Mouse (Mus musculus) kidney, adult 8-10 months (tissue): ENCODE data around the gene Gm26602.
A peak's percentile ranks its signal among the peaks of the same experiment; 100 is the strongest.
"Not testable (repeated sequence)": the region's sequence is repeated elsewhere in the genome, so short reads cannot be mapped to it uniquely, and the experiment has no call there.

Experiments
- DNase-seq, 2 experiments: peaks; one replicate each; pipeline ENCODE4 v3.0.0; 2022

Gene Gm26602

GRCm38 (mm10) chr10:79910556-79910955 is at the start of gene Gm26602:
TSS of gene Gm26602 (plus strand) at chr10:79910856.
- DNase-seq, result no peak

- DNase-seq, result peak; percentile 74 to 80
Observed at GRCm38 (mm10) chr10:79861230-79862048, 49.2 kb upstream of the Gm26602 start.

- no peak for DNase-seq
Observed at GRCm38 (mm10) chr10:79862049-79862788, 48.4 kb upstream of the Gm26602 start.

GRCm38 (mm10) chr10:79862925-79863324 is 47.7 kb upstream of the Gm26602 start:
- no peak for DNase-seq

DNA sequence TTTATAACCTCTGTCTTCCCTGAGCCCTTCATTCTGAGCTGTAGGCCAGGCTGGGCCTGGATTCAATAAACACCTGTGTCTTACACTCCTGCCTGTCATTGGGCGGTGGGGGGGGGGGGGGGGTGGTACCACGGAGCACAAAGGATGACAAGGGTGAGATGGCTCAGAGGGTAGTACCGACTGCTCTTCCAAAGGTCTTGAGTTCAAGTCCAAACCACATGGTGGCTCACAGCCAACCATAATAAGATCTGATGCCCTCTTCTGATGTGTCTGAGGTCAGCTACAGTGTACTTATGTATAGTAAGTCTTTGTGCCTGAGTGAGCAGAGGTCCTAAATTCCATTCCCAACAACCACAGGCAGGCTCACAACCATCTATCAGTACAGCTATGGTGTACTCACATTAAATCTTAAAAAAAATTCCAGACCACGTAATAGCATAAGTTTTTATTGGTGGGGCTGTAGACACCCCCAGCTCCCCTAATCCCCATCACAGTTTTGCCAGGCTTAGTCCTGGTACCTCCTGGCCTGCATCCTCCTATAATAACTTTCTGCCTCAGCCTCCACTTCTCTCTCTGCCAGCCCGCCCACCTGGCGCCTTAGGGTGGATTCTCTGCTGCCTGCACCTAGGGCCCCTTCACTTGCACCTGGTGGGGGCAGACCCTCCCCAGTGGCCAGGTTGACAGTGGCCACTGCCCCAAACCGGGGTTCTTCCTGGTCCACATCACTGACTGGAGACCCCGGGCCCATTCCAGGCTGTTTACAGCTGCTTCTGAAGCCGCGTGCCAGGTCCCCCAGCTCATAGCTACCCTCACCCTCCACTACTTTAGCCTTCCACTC is 46.1 kb upstream of the Gm26602 start:
- no peak for DNase-seq

DNA sequence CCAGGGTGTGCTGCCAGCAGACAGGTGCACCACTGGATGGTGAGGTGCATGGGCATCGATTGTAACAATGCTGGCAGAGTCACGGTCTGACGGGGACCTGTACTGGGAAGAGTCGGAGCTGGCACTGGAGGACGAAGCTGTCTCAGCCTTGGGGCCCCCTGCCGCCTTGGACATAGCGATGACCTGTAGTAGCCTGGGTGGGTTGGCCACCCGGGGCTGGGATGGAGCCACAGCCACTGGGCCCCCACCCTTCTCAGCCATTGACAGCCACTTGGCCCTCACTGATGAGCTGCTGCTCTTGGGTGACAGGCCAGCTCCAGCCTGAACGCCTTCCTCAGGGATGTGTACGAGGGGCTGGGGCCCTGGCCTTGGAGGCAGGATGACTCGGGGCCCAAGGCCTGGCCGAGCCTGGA is 45.5 kb upstream of the Gm26602 start:
- no peak for DNase-seq

GRCm38 (mm10) chr10:79865801-79866295 is 44.8 kb upstream of the Gm26602 start:
- DNase-seq, result peak; percentile 66 to 73

DNA sequence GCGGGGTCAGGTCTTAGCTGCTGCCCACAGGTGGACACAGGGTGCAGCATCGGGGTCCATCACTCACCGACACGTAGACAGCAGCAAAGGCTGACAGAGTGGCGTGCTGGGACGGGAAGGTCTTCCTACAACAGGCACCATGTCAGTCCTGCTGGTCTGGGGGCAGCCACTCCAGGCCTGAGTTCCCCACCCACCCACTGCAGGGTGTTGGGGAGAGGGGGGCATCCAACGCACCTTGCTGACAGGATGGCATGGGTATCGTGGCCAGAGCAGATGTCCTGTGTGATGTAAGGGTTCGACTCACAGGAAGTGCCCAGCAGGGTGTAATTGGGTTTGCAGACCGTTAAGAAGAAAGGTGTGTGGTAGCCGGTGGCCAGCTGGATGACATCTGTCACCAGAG is 44.1 kb upstream of the Gm26602 start:
- DNase-seq, result no peak

DNA sequence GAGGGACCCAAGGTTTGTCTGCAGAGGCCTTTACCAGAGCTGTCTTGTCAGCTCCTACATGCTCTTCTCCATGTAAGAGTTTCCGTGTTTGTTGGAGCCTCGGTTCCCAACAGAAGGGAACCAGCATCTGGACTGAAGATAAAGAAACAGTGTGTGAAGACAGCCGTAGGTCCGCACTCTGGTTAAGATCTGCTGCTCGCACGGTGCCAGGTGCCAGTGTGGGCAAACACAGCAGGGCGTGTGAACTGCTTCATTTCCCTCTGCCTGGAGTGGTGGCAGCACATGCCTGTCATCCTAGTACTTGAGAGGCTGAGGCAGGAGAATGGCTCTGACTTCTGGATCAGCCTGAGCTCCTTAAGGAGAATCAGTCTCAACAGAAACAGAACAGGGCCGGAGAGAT is 38.8 kb upstream of the Gm26602 start:
- no peak for DNase-seq

DNA sequence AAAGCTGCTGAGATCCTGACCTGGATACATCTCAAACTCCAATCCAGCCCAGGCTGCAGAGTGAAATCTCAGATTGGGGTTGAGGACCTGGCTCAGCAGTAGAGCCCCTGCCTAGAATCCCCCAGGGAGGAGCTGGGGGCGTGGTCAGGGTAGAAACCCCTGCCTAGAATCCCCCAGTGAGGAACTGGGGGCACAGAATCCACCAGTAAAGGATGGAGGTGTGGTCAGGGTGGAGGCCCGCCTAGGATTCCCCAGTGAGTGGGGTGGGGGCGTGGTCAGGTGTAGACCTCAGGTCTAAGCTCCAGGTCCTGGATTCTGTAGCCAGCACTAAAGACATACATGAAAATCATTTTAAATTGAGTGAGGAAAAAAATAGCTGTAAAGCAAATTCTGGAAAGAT is 37.8 kb upstream of the Gm26602 start:
- no peak for DNase-seq

- no peak for DNase-seq
Observed at GRCm38 (mm10) chr10:79873313-79873712, 37.3 kb upstream of the Gm26602 start.

- no peak for DNase-seq
Observed at GRCm38 (mm10) chr10:79873715-79874289, 36.9 kb upstream of the Gm26602 start.

DNA sequence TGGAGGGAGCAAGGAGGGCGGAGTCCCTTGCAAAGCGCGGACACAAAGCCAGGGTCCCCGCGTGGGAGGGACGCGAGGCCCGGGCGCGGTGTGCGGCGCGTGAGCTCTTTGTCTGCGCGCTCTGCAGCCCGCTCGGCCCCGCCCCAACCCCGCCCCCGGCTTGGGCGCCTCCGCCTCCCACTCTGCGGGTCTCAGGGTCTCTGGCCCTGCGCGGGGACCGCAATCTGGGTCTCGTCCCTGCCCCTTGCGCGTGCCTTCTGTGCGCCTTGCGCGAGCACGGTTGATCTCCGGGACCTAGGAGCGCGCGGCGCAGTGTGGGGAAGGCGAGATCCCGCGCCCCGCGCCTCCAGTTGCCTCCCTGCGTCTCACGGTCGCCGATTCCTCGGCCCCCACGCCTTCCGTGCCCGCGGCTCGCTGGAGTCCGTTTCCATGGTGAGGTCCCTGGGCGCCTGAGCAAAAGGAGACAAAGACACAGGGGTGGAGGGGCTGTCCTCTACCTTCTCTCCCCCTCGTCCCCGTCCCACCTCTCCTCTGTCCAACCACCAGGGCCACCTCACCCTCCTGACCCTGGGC is 36.3 kb upstream of the Gm26602 start, which contains the start of the genes Prtn3 and Plppr3:
Gene Prtn3 (plus strand): TSS at position 187 of the 573 bp plus-strand sequence.
Gene Plppr3 (minus strand): TSS at position 345 of the 573 bp plus-strand sequence.
- no peak for DNase-seq

- DNase-seq, result no peak
Observed at GRCm38 (mm10) chr10:79877174-79877573, 33.5 kb upstream of the Gm26602 start.

DNA sequence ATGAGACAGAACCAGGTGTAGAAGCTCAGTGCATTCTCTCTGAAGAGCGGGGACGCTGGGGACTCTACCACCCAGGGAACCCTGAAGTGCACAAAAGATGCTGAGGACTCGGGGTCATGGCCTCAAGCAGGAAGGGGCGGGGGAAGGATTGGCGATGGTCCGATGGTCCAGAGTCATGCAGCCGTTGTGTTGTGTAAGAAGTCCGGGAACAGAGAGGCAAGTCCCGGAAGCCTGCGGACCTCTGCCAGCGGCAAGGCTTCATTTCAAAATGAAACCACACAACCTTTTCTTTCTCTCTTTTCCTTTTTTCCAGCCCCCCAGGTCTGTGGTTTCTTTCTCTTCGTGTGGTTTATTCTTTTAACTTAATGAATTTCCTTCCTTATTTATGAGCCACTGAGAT is 32.9 kb upstream of the Gm26602 start:
- DNase-seq, result peak; percentile 61 to 67

DNA sequence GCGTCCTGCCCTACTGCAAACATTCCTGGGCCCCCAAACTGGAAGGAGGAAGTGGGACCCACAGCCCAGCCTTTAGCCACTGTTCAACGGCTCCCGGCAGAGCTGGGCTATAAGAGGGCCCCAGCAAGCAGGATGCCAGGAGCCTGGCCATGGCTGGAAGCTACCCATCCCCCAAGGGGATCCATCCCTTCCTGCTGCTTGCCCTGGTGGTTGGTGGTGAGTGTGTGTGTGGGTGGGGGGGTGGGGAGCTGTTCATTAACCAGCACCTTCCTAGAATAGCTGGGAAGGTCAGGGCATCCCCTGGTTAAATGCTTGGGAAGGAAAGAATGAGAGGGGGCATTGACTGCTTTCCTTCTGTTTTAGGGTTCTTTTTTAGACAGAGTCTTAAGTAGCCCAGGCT is 31.1 kb upstream of the Gm26602 start:
- DNase-seq, result no peak

DNA sequence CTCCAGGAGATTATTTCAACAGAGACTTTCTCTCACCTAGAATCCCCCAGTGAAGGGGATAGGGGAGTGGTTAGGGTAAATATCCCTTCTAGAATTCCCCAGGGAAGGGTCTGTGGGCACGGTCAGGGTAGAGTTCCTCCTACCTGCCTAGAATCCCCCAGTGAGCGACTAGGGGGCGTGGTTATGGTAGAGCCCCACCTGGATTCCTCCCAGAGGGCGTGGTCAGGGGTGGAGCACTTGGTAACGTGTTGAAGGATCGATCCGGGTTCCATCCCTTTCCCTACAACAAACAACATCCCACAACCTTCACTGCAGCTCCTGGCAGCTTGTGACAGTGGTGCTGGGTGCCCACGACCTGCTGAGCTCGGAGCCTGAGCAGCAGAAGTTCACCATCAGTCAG is 29.9 kb upstream of the Gm26602 start:
- DNase-seq, result no peak

DNA sequence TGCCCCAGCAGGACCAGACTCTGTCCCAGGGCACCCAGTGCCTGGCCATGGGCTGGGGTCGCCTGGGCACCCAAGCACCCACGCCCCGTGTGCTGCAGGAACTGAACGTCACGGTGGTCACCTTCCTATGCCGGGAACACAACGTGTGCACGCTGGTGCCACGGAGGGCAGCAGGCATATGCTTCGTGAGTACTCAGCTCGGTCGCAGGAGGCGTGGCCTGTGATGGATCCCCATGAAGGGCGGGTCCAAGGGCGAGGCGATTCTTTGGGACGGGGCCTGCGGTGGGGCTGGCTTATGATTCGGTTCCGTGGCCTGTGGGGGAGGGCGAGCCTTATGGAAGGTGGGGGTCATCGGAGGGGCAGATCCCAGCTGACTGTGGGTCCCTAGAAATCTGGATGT is 28.7 kb upstream of the Gm26602 start:
- DNase-seq, result no peak

DNA sequence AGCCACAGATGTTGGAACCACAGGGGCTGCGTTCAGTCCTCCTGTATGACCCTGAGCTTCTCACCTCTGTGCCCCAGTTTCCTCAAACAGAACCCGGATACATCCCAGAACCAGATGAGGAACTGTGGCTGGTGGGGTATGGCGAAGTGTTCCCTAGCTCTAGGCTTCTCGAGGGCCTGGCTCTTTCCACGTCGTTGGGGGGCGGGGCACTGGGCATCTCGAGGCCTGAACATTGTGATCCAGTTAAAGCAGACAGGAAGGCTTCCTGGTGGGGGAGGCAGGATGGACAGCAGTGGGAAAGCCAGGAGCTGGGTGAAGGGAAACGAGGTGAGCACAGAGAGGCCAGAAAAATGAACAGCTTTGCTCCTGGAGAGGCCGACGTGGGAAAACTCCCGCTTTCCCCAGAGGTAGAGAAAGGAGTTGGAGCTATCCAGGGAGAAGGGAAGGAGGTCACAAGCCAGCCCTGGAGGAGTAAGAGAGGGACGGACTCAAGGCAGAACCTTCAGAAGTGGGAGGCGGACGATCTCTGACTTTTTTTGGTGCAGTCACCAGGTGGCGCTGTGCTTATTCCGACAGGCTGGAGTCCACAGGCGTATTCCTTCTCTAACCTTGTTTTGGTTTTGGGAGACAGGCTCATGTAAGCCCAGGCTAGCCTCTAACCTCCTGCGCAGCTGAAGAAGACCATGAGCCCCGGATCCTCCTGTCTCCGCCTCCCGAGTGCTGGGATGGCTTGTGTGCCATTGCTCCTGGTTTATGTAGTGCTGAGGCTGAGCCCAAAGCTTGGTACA is 27.2 kb upstream of the Gm26602 start:
- peak; percentile 79 to 87 for DNase-seq

DNA sequence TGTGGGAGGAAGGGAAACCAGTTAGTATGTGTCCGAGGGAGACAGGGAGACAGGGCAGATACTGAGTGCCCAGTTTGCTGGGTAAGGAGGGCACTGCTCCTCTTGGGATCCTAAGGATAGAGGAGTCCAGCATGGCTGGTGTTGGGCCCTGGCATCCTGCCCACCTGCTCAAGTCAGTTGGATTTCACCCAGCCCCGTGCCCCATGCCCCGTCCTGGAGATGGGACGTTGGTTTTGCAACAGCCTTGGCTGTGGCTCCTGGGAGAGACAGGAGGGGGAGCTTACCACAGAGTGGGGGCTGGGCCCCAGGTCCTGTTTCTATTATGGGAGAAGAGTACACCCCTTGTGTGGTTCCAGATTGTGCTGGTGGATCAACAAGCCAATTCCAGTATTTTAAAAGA is 26.2 kb upstream of the Gm26602 start:
- peak; percentile 87 to 88 for DNase-seq

GRCm38 (mm10) chr10:79884938-79885337 is 25.7 kb upstream of the Gm26602 start:
- DNase-seq, result not testable (repeated sequence)
